8 mouse cellular contexts compared by ENCODE assay signal in the genomic region with DNA sequence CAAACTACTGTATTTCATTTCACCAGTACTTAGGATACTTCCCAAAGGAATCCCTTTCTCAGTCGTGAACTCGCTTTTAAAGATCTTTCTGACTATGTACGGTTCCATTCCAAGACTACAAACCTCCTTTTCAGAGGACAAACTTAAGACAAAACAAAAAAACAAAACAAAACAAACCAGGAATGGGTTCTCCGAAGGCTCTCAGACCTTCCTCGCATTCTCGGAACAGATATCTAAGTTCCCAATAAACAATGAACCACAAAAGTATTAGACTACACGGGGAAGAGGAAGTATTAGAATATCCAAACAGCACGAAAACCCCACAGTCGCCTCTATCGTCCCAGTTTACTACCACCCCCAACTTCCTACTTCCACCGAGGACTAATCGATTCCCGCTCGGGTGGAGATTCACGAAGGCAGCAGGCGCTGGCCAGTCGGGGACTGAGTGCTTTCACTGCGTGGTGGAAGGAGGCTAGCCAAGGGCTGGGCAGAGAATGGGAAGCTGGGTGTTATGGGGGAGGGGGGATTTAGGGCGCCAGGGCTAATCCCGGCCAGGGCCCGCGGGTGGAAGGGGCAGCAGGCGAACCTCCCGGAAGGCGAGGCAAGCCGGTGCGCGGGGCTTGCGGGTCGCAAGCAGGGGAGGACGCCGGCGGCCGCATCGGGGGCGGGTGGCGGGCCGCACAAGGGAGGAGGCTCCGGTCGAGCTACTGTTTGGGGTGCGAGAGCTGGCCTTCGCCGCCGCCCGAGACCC. TPM values are rescaled to one million over a fixed set of nuclear protein-coding genes. Genes with fewer than 3 reads are reported as not detected.
DNase-seq lines count a peak whose midpoint lies in the region; ATAC-seq and TF ChIP-seq lines count a peak whose summit lies in the region.

No protein-coding gene starts in this region.

- no peaks in the 10 kb centered on the region for H3K9me3 ChIP-seq in CH12.LX (replicated peaks; ENCODE audit: low read length)
- H3K9me3 ChIP-seq in embryonic facial prominence, embryonic 14.5 days (ENCODE audit: control insufficient read depth, low read length), result no peaks in the 10 kb centered on the region
- H3K9me3 ChIP-seq in heart, embryonic 14.5 days (ENCODE audit: control insufficient read depth, low read length), result no peaks in the 10 kb centered on the region

- peak overlapping the region; percentile 92 for H3K4me2 ChIP-seq in CH12.LX (ENCODE audit: insufficient read depth, low read depth, poor library complexity, severe bottlenecking)
- peak overlapping the region; percentile 86 for H3K4me2 ChIP-seq in embryonic facial prominence, embryonic 14.5 days (ENCODE audit: low read depth, low read length)
- peak overlapping the region; percentile 88 for H3K4me2 ChIP-seq in heart, embryonic 14.5 days (ENCODE audit: low read length)

- no peak for TF ChIP-seq RAD21 in CH12.LX (IDR thresholded peaks at IDR 0.05; ENCODE audit: low read depth, low read length)

- DNase-seq in CH12.LX (ENCODE audit: extremely low read depth) (peak; percentile 34), NIH3T3 (ENCODE audit: low read depth) (peak; percentile 64)
- peak; percentile 10 for DNase-seq in embryonic facial prominence, embryonic 14.5 days (ENCODE audit: low spot score)
- peak; percentile 48 for DNase-seq in layer of hippocampus, adult 9-11 months
- peak; percentile 44 for DNase-seq in lung, postnatal 36 days
- peak; percentile 52 for DNase-seq in retina, postnatal 7 days (ENCODE audit: low read depth, low spot score)
- DNase-seq in spleen, adult 18-20 months, result no peak

- peaks cover 0 to 14% of the 10 kb centered on the region in 2 experiments; a peak in 2 of 4 replicates for H3K4me1 ChIP-seq in CH12.LX (ENCODE audit: control insufficient read depth in 1 of 2, insufficient read depth in 2 of 2)
- H3K4me1 ChIP-seq in embryonic facial prominence, embryonic 14.5 days (ENCODE audit: control insufficient read depth, insufficient read depth, low read length), result peaks cover 12% of the 10 kb centered on the region
- H3K4me1 ChIP-seq in heart, embryonic 14.5 days (ENCODE audit: control insufficient read depth in 2 of 2, insufficient read depth in 2 of 2, low read length in 2 of 2), result peaks cover 0 to 24% of the 10 kb centered on the region in 2 experiments; a peak in 2 of 4 replicates

- in situ Hi-C loops in CH12.LX (cut with MboI; ENCODE audit: low pct_ligation_motif_present, low pct_unique_long_range_greater_than_20kb, low sequenced_read_pairs), result loop anchor here (5.0 kb wide), 1 partner anchor 44 kb away; a partner anchor contains a TSS

- H3K9ac ChIP-seq in CH12.LX (ENCODE audit: insufficient read depth, low read depth), result peak overlapping the region; percentile 69
- peak overlapping the region; percentile 94 for H3K9ac ChIP-seq in embryonic facial prominence, embryonic 14.5 days (ENCODE audit: low read depth, low read length)
- peak overlapping the region; percentile 96 for H3K9ac ChIP-seq in heart, embryonic 14.5 days (ENCODE audit: low read length)

- peak overlapping the region; percentile 49 for H3K27ac ChIP-seq in CH12.LX (ENCODE audit: insufficient read depth, low read depth)
- peak overlapping the region; percentile 91 for H3K27ac ChIP-seq in embryonic facial prominence, embryonic 14.5 days (replicated peaks; ENCODE audit: low read depth, low read length)
- H3K27ac ChIP-seq in heart, embryonic 14.5 days (replicated peaks in 1 of 2; ENCODE audit: control insufficient read depth in 1 of 2, insufficient read depth in 1 of 2, low read depth in 2 of 2, low read length in 2 of 2), result peak overlapping the region; percentile 76 to 93

- dilution Hi-C loops in CH12.LX (cut with MboI; ENCODE audit: extremely low pct_ligation_motif_present, extremely low pct_unique_long_range_greater_than_20kb, low sequenced_read_pairs), result no loop called here

- H3K4me3 ChIP-seq in CH12.LX (replicated peaks in 1 of 3; ENCODE audit: low read depth in 2 of 3, low read length in 2 of 3, poor library complexity in 1 of 3), result peak overlapping the region; percentile 86 to 93 (median 88)
- H3K4me3 ChIP-seq in embryonic facial prominence, embryonic 14.5 days (ENCODE audit: low read depth, low read length), result peak overlapping the region; percentile 96
- peak overlapping the region; percentile 61 to 94 for H3K4me3 ChIP-seq in heart, embryonic 14.5 days (ENCODE audit: control insufficient read depth in 1 of 2, insufficient read depth in 1 of 2, low read depth in 1 of 2, low read length in 2 of 2)

- ATAC-seq in embryonic facial prominence, embryonic 14.5 days (ENCODE audit: low read depth), result peak; percentile 2; the same call in 1 of the 2 replicates
- no peak for ATAC-seq in heart, embryonic 14.5 days (ENCODE audit: insufficient number of reproducible peaks, insufficient read depth, low FRiP score, low read depth)

- no peaks in the 10 kb centered on the region for H3K27me3 ChIP-seq in CH12.LX (replicated peaks)
- no peaks in the 10 kb centered on the region for H3K27me3 ChIP-seq in embryonic facial prominence, embryonic 14.5 days (replicated peaks; ENCODE audit: control insufficient read depth, insufficient read depth, low read length)
- no peaks in the 10 kb centered on the region for H3K27me3 ChIP-seq in heart, embryonic 14.5 days (ENCODE audit: control insufficient read depth, insufficient read depth, low read length)

- no peak for TF ChIP-seq EP300 in CH12.LX (IDR thresholded peaks at IDR 0.05; ENCODE audit: low read length)

- 3% methylated on average over 28 of the region's 45 CpGs for WGBS in embryonic facial prominence, embryonic 14.5 days
- 2% methylated on average over 34 of the region's 45 CpGs for WGBS in heart, embryonic 14.5 days

- no peak for TF ChIP-seq POLR2A in CH12.LX (IDR thresholded peaks at IDR 0.05; ENCODE audit: low read depth, low read length)

- no peak for TF ChIP-seq CTCF in CH12.LX (conservative IDR thresholded peaks at IDR 0.05 in 1 of 2, IDR thresholded peaks at IDR 0.05 in 1 of 2; ENCODE audit: low read depth in 2 of 2, low read length in 2 of 2)

- peaks cover 0 to 18% of the 10 kb centered on the region in 2 experiments for H3K36me3 ChIP-seq in CH12.LX (replicated peaks in 1 of 2; ENCODE audit: control insufficient read depth in 1 of 2, insufficient read depth in 1 of 2, low read length in 1 of 2)
- no peaks in the 10 kb centered on the region for H3K36me3 ChIP-seq in embryonic facial prominence, embryonic 14.5 days (ENCODE audit: control insufficient read depth, insufficient read depth, low read length)
- H3K36me3 ChIP-seq in heart, embryonic 14.5 days (ENCODE audit: control insufficient read depth, insufficient read depth, low read length), result peaks cover 3% of the 10 kb centered on the region

- H3K79me2 ChIP-seq in CH12.LX (replicated peaks; ENCODE audit: control insufficient read depth, extremely low read depth, insufficient read depth, poor library complexity, severe bottlenecking), result peaks cover 26% of the 10 kb centered on the region

TF ChIP-seq in CH12.LX, 34 proteins besides CTCF, POLR2A, EP300 and RAD21:
- TF ChIP-seq ELF1 (IDR thresholded peaks at IDR 0.05; ENCODE audit: low read depth, low read length) (0 out of 2 replicates have a peak, but pooled peaks have one; percentile 17), NRF1 (IDR thresholded peaks at IDR 0.05; ENCODE audit: low read depth, low read length) (no peak), CHD2 (IDR thresholded peaks at IDR 0.05; ENCODE audit: low read length) (peak; percentile 33; the same call in 1 of the 2 replicates)

RNA-seq across cellular contexts. Expression of a gene that starts 1.5 kb away (rescaled TPM):
- 4.4 and 7.9 TPM in 2 replicates for total RNA-seq in CH12.LX (2012; rRNA removed)
- total RNA-seq in CH12.LX (2014; rRNA removed), result 4.8 and 6.4 TPM in 2 replicates
- polyA plus RNA-seq in CH12.LX (2012; ENCODE audit: insufficient read length, low read depth), result 7.4 and 9.0 TPM in 2 replicates
- 10.1 and 17.6 TPM in 2 replicates for polyA plus RNA-seq in embryonic facial prominence, embryonic 14.5 days (2014; fragmentation: Nextera tagmentation; extraction: Ambion mirVana)
- 14.9 and 17.7 TPM in 2 replicates for polyA plus RNA-seq in heart, embryonic 14.5 days (2014; fragmentation: Nextera tagmentation; extraction: Ambion mirVana)

RNA-seq across cellular contexts. Expression of a gene that starts 44.4 kb away (rescaled TPM):
- 28.8 and 40.8 TPM in 2 replicates for total RNA-seq in CH12.LX (2012; rRNA removed)
- 51.4 and 52.0 TPM in 2 replicates for total RNA-seq in CH12.LX (2014; rRNA removed)
- 54.7 and 58.9 TPM in 2 replicates for polyA plus RNA-seq in CH12.LX (2012; ENCODE audit: insufficient read length, low read depth)
- polyA plus RNA-seq in embryonic facial prominence, embryonic 14.5 days (2014; fragmentation: Nextera tagmentation; extraction: Ambion mirVana), result 46.6 and 51.0 TPM in 2 replicates
- 40.2 TPM in 2 replicates for polyA plus RNA-seq in heart, embryonic 14.5 days (2014; fragmentation: Nextera tagmentation; extraction: Ambion mirVana)

RNA-seq across cellular contexts. Expression of a gene that starts 54.1 kb away (rescaled TPM):
- 29.6 and 38.2 TPM in 2 replicates for total RNA-seq in CH12.LX (2012; rRNA removed)
- 26.1 and 27.8 TPM in 2 replicates for total RNA-seq in CH12.LX (2014; rRNA removed)
- 39.1 and 44.1 TPM in 2 replicates for polyA plus RNA-seq in CH12.LX (2012; ENCODE audit: insufficient read length, low read depth)
- 9.8 and 11.1 TPM in 2 replicates for polyA plus RNA-seq in embryonic facial prominence, embryonic 14.5 days (2014; fragmentation: Nextera tagmentation; extraction: Ambion mirVana)
- 9.8 and 9.9 TPM in 2 replicates for polyA plus RNA-seq in heart, embryonic 14.5 days (2014; fragmentation: Nextera tagmentation; extraction: Ambion mirVana)

Comparison
In these comparisons a context has a peak if more than half of its experiments do, and no peak if none do; other contexts are left out.
1. DNase-seq: peak in CH12.LX (single experiment), NIH3T3 (single experiment), embryonic facial prominence, embryonic 14.5 days (single experiment), layer of hippocampus, adult 9-11 months (single experiment), lung, postnatal 36 days (single experiment) and retina, postnatal 7 days (single experiment); none in spleen, adult 18-20 months (0 of 2).
2. Peak in every context shown above with its lines, with median percentiles within 50 percentile points of each other: H3K27ac ChIP-seq, H3K4me2 ChIP-seq, H3K4me3 ChIP-seq and H3K9ac ChIP-seq.